In the genomic region with DNA sequence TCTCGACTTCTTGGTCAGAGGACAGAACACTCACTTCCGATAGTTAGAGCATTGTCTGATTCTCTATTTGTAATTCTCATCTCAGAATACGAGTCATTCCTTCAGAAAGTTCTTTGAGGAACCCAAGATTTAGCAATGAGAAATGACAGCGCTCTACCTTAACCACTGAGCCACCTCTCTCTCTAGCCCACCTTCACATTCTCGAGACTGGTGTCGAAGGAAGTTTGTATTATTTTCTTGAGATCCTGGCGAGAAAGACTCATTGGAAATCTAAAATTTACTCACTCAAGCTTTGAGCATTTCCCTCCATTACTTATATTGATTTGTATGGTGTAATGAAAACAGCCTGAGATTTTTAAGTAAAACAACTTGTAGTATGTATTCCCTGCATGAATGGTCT, we compare ENCODE assay signal across 10 mouse cellular contexts. TPM values are rescaled to one million over a fixed set of nuclear protein-coding genes. Genes with fewer than 3 reads are reported as not detected.
DNase-seq lines count a peak whose midpoint lies in the region; ATAC-seq lines count a peak whose summit lies in the region.
"Had no signal": no experiment of that assay in that cellular context is flagged by ENCODE, and none has a peak within 500 bp of the region (broad histone marks: within the 10 kb centered on the region; RNA-seq: fewer than 3 reads in every experiment).

No protein-coding gene starts in this region.

- peak overlapping the region; percentile 85; the same call in 1 of the 2 replicates for H3K4me3 ChIP-seq in heart, embryonic 15.5 days
- no peak overlapping the region for H3K4me3 ChIP-seq in heart, embryonic 12.5 days
- H3K4me3 ChIP-seq in embryonic facial prominence, embryonic 13.5 days: no peak overlapping the region
- peak overlapping the region; percentile 58 for H3K4me3 ChIP-seq in intestine, embryonic 15.5 days (replicated peaks)
- H3K4me3 ChIP-seq in midbrain, embryonic 15.5 days: peak overlapping the region; percentile 68; the same call in 1 of the 2 replicates

- WGBS in heart, embryonic 15.5 days: 92% methylated on average over 7 of the region's 7 CpGs
- WGBS in heart, embryonic 12.5 days: 89% methylated on average over 7 of the region's 7 CpGs
- WGBS in embryonic facial prominence, embryonic 13.5 days: 89% methylated on average over 7 of the region's 7 CpGs
- 87% methylated on average over 7 of the region's 7 CpGs for WGBS in intestine, embryonic 15.5 days
- WGBS in midbrain, embryonic 15.5 days: 93% methylated on average over 7 of the region's 7 CpGs

- no peaks in the 10 kb centered on the region for H3K27me3 ChIP-seq in heart, embryonic 15.5 days
- no peaks in the 10 kb centered on the region for H3K27me3 ChIP-seq in heart, embryonic 12.5 days (replicated peaks)
- H3K27me3 ChIP-seq in embryonic facial prominence, embryonic 13.5 days: no peaks in the 10 kb centered on the region
- no peaks in the 10 kb centered on the region for H3K27me3 ChIP-seq in intestine, embryonic 15.5 days (replicated peaks)
- H3K27me3 ChIP-seq in midbrain, embryonic 15.5 days (replicated peaks): peaks cover 4% of the 10 kb centered on the region; the same call in 1 of the 2 replicates

- ATAC-seq in heart, embryonic 15.5 days (replicated peaks; ENCODE audit: insufficient number of reproducible peaks, insufficient read depth, low FRiP score, low read depth): no peak
- no peak for ATAC-seq in heart, embryonic 12.5 days (ENCODE audit: insufficient number of reproducible peaks, low FRiP score)
- ATAC-seq in embryonic facial prominence, embryonic 13.5 days (ENCODE audit: insufficient number of reproducible peaks, insufficient read depth, low FRiP score, low TSS enrichment, low read depth): no peak
- ATAC-seq in intestine, embryonic 15.5 days: no peak
- no peak for ATAC-seq in midbrain, embryonic 15.5 days (replicated peaks)

- H3K36me3 ChIP-seq in heart, embryonic 15.5 days: peaks cover 25% of the 10 kb centered on the region
- H3K36me3 ChIP-seq in heart, embryonic 12.5 days: peaks cover 18% of the 10 kb centered on the region
- H3K36me3 ChIP-seq in embryonic facial prominence, embryonic 13.5 days: peaks cover 21% of the 10 kb centered on the region
- H3K36me3 ChIP-seq in intestine, embryonic 15.5 days: no peaks in the 10 kb centered on the region
- no peaks in the 10 kb centered on the region; the same call in 1 of the 2 replicates for H3K36me3 ChIP-seq in midbrain, embryonic 15.5 days (replicated peaks)

- H3K9me3 ChIP-seq in heart, embryonic 15.5 days (replicated peaks): no peaks in the 10 kb centered on the region
- no peaks in the 10 kb centered on the region for H3K9me3 ChIP-seq in heart, embryonic 12.5 days (replicated peaks)
- no peaks in the 10 kb centered on the region for H3K9me3 ChIP-seq in embryonic facial prominence, embryonic 13.5 days
- no peaks in the 10 kb centered on the region for H3K9me3 ChIP-seq in intestine, embryonic 15.5 days
- H3K9me3 ChIP-seq in midbrain, embryonic 15.5 days: no peaks in the 10 kb centered on the region

- H3K4me1 ChIP-seq in heart, embryonic 15.5 days (replicated peaks): peaks cover 15% of the 10 kb centered on the region
- H3K4me1 ChIP-seq in heart, embryonic 12.5 days (replicated peaks): peaks cover 3% of the 10 kb centered on the region; the same call in 1 of the 2 replicates
- peaks cover 10% of the 10 kb centered on the region; the same call in 1 of the 2 replicates for H3K4me1 ChIP-seq in embryonic facial prominence, embryonic 13.5 days
- H3K4me1 ChIP-seq in intestine, embryonic 15.5 days (replicated peaks): peaks cover 7% of the 10 kb centered on the region; the same call in 1 of the 2 replicates
- peaks cover 15% of the 10 kb centered on the region for H3K4me1 ChIP-seq in midbrain, embryonic 15.5 days

- no peak overlapping the region for H3K9ac ChIP-seq in heart, embryonic 15.5 days
- H3K9ac ChIP-seq in heart, embryonic 12.5 days: no peak overlapping the region
- no peak overlapping the region for H3K9ac ChIP-seq in embryonic facial prominence, embryonic 13.5 days
- H3K9ac ChIP-seq in intestine, embryonic 15.5 days: 0 out of 2 replicates have a peak overlapping the region, but pooled peaks have one; percentile 62
- no peak overlapping the region for H3K9ac ChIP-seq in midbrain, embryonic 15.5 days

- DNase-seq in urinary bladder, adult 2 months (ENCODE audit: low spot score): no peak
- no peak for DNase-seq in adrenal gland, adult 18-20 months (ENCODE audit: low spot score in 2 of 2)
- no peak for DNase-seq in testis, postnatal 10 days (ENCODE audit: low spot score)
- DNase-seq: adrenal gland, postnatal 10 days; lung, postnatal 14 days had no signal

- peak overlapping the region; percentile 81; the same call in 1 of the 2 replicates for H3K4me2 ChIP-seq in heart, embryonic 15.5 days
- no peak overlapping the region; the same call in 1 of the 2 replicates for H3K4me2 ChIP-seq in heart, embryonic 12.5 days
- peak overlapping the region; percentile 69 for H3K4me2 ChIP-seq in embryonic facial prominence, embryonic 13.5 days
- peak overlapping the region; percentile 66; the same call in 1 of the 2 replicates for H3K4me2 ChIP-seq in intestine, embryonic 15.5 days (replicated peaks)
- H3K4me2 ChIP-seq in midbrain, embryonic 15.5 days: peak overlapping the region; percentile 77

- no peak overlapping the region for H3K27ac ChIP-seq in heart, embryonic 15.5 days
- H3K27ac ChIP-seq in heart, embryonic 12.5 days (ENCODE audit: poor library complexity, severe bottlenecking): no peak overlapping the region
- no peak overlapping the region for H3K27ac ChIP-seq in embryonic facial prominence, embryonic 13.5 days
- H3K27ac ChIP-seq in intestine, embryonic 15.5 days: no peak overlapping the region
- no peak overlapping the region for H3K27ac ChIP-seq in midbrain, embryonic 15.5 days

RNA-seq across cellular contexts. Expression of a gene that starts 1.5 kb away (rescaled TPM):
- 18.3 and 19.9 TPM in 2 replicates for polyA plus RNA-seq in heart, embryonic 15.5 days (2015; fragmentation: Nextera tagmentation; extraction: Ambion mirVana)
- polyA plus RNA-seq in heart, embryonic 12.5 days (2016; fragmentation: Nextera tagmentation; extraction: Ambion mirVana): 22.6 and 22.9 TPM in 2 replicates
- 28.7 and 29.2 TPM in 2 replicates for polyA plus RNA-seq in embryonic facial prominence, embryonic 13.5 days (2015; fragmentation: Nextera tagmentation; extraction: Ambion mirVana)
- 26.0 and 27.0 TPM in 2 replicates for polyA plus RNA-seq in intestine, embryonic 15.5 days (2015; fragmentation: Nextera tagmentation; extraction: Ambion mirVana)
- 21.6 and 22.3 TPM in 2 replicates for polyA plus RNA-seq in midbrain, embryonic 15.5 days (2015; fragmentation: Nextera tagmentation; extraction: Ambion mirVana)
- polyA plus RNA-seq in urinary bladder, adult 2 months (2012; rRNA removed): 12.6 and 15.4 TPM in 2 replicates
- 10 to 100 TPM; 13.4 to 15.2 TPM for total RNA-seq in adrenal gland, adult 18-20 months (2021)

Comparison
In these comparisons a context has a peak if more than half of its experiments do, and no peak if none do; other contexts are left out.
1. H3K4me3 ChIP-seq: peak in heart, embryonic 15.5 days (single experiment), intestine, embryonic 15.5 days (single experiment) and midbrain, embryonic 15.5 days (single experiment); none in heart, embryonic 12.5 days (single experiment) and embryonic facial prominence, embryonic 13.5 days (single experiment).